Mouse (Mus musculus): ENCODE data around the gene Tpst2.

DNA sequence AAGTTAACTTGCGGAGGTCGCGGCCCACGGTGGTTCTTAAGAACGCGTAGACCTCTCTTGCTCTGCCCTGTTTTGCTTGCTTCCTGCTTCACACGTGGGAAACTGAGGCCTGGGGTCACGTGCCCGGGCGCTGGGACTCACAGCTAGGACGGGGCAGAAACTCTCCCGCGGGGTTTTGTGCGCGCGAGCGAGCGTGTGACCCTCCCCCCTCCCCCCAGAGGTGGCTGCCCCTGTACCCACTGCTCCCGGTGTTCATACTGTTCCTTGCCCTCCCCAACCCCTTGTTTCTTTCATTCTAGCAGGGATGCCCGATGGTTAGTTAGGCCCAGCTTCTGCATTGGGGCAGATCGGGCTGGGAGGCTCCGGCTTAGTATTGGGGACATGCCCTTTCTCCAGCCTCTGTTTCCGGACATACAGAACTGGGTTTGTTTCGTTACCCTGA is 437 bp downstream of the Tpst2 start:
- TF ChIP-seq CTCF (IDR thresholded peaks at IDR 0.05; ENCODE audit: low read depth), result no peak
- no peak for TF ChIP-seq EP300 (IDR thresholded peaks at IDR 0.05; ENCODE audit: low read depth)
